Mouse (Mus musculus) lung, adult 2 months (tissue): ENCODE results near the gene Tanc1.

Experiments
- CTCF ChIP-seq: fragments of 200-500 bp; IDR thresholded peaks from 2 replicates; pipeline ENCODE4 v1.5.1; 2011; ENCODE audit warnings: mild to moderate bottlenecking, low read length, control low read depth; ENCODE audit not compliant: insufficient read depth
- POLR2A ChIP-seq: fragments of 200-500 bp; IDR thresholded peaks from 2 replicates; pipeline ENCODE4 v1.6.1; 2011; ENCODE audit warnings: low read depth, mild to moderate bottlenecking, control low read depth, low read length, borderline replicate concordance; ENCODE audit errors: extremely low read depth

DNA sequence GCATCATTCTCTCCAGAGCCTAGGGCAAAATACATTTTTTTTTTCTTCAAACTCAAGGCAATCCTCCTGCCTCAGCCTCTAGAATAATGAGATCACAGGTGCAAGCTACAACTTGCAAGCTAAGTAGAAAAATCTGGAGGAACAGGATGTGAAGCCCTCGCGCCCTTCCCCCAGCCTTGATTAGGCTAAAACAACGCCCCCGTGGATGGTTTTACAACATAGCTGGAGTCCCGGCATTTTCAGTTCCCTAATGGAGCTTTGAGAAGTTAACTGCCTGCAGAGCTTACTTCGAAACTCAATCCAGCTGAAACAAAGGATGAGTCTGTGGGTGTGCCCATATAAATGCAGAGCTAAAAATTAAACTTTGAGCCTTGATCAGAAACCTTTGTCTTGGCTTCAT, 277.9 kb downstream of the Tanc1 start:
- no peak for TF ChIP-seq CTCF
- no peak for TF ChIP-seq POLR2A
